Mouse (Mus musculus): ENCODE data around the gene Slc38a6. TPM values are rescaled to one million over a fixed set of nuclear protein-coding genes. Genes with fewer than 3 reads are reported as not detected.

Slc38a6 gene
- polyA plus RNA-seq, 1 experiment from 2014 or later, result 2.8 TPM

DNA sequence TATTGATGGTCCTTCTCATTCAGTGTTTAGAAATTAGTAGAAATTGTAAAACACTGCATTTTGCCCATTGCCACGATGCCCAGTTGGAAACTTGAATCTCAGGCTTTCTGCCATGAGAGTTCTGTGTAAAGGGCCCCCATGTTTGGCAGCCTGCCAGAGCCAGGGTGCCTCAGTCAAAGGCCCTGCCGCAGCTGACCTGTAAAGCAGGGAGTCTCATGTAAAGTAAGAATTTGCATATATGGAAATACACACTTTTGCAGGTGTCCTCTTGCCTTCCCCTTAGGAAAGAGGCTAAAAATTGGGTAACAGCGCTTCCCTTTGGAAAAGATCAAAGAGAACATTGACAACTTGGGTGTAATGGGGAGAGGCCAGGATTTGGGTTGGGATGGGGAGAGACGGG is 67.9 kb downstream of the Slc38a6 start:
- no peak for DNase-seq (ENCODE audit: low spot score)
- Histone ChIP-seq H3K9me3 (ENCODE audit: control insufficient read depth, low read length) (no peaks in the 10 kb centered on the region), H3K36me3 (ENCODE audit: control insufficient read depth, insufficient read depth, low read length) (no peaks in the 10 kb centered on the region), H3K4me3 (ENCODE audit: low read depth, low read length) (no peak overlapping the region), H3K4me1 (replicated peaks; ENCODE audit: control insufficient read depth, insufficient read depth) (no peaks in the 10 kb centered on the region), H3K4me2 (replicated peaks; ENCODE audit: low read depth) (no peak overlapping the region), H3K27ac (replicated peaks) (no peak overlapping the region), H3K9ac (ENCODE audit: low read length) (no peak overlapping the region), H3K27me3 (ENCODE audit: control insufficient read depth, insufficient read depth, low read length) (no peaks in the 10 kb centered on the region)
- no peak for TF ChIP-seq CTCF (IDR thresholded peaks at IDR 0.05; ENCODE audit: low read depth)
- TF ChIP-seq EP300 (optimal IDR thresholded peaks at IDR 0.05), result no peak
- ATAC-seq (ENCODE audit: low FRiP score, low TSS enrichment), result no peak
- 63% methylated on average over 4 of the region's 4 CpGs for WGBS

DNA sequence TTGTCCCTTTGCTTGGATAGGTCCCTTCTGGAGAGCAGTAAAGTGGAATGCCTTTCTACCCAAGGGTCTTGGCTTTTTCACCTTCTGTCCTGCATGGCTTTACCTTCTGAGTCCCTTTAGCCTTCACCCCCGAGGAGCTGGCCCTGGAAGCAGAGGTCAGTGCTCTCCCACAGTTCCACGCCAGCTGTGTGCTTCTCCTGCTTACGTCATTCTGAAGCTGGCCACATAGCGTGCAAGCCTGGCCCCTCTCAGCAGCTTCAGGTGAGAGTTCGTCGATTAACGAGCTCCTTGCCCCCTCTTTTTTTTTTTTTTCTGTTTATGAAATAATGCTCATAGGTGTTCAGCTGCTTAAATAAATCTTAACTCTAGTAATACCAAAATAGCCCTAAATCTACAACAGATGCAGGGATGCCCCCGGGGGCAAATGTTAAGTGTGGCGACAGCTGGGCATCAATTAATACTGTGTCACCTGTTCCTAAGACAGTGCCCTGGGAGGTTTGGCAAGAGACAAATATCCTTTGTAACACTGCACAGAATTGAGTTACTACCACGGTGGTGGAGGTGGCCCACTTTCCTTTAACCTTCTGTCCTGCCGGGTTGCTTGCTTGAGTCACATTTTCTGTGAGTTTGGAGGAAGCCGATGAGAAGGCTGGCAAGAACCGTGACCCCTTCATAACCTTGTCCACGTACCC is 68.7 kb downstream of the Slc38a6 start:
- Histone ChIP-seq H3K36me3 (ENCODE audit: control insufficient read depth, insufficient read depth, low read length) (no peaks in the 10 kb centered on the region), H3K27ac (replicated peaks) (no peak overlapping the region), H3K27me3 (ENCODE audit: control insufficient read depth, insufficient read depth, low read length) (no peaks in the 10 kb centered on the region), H3K4me3 (ENCODE audit: low read depth, low read length) (no peak overlapping the region), H3K9ac (ENCODE audit: low read length) (no peak overlapping the region), H3K4me1 (replicated peaks; ENCODE audit: control insufficient read depth, insufficient read depth) (no peaks in the 10 kb centered on the region), H3K4me2 (replicated peaks; ENCODE audit: low read depth) (no peak overlapping the region), H3K9me3 (ENCODE audit: control insufficient read depth, low read length) (no peaks in the 10 kb centered on the region)
- ATAC-seq (ENCODE audit: low FRiP score, low TSS enrichment) (no peak), DNase-seq (ENCODE audit: low spot score) (no peak)
- TF ChIP-seq EP300 (optimal IDR thresholded peaks at IDR 0.05) (no peak), CTCF (IDR thresholded peaks at IDR 0.05; ENCODE audit: low read depth) (no peak)
- WGBS, result 75% methylated on average over 14 of the region's 14 CpGs

DNA sequence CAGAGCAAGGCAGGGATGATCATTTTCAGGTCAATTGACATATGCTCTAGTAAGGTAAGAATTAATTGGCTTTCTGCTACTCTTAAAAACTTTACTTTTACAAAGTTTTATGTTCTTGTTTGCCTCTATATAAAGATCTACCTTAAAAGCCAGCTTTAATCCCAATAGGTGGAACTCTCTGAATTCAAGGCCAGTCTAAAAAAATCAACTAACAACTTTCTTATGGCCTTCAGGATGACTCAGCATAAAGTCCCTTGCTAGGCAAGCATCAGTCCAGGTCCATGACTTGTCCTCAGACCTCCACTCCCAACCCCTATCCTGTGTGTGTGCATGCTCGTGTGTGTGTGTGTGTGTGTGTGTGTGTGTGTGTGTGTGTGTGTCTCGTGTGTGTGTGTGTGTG is 70.1 kb downstream of the Slc38a6 start:
- ATAC-seq (ENCODE audit: low FRiP score, low TSS enrichment) (no peak), DNase-seq (ENCODE audit: low spot score) (no peak)
- H3K9me3 ChIP-seq (ENCODE audit: control insufficient read depth, low read length), result no peaks in the 10 kb centered on the region
- H3K4me2 ChIP-seq (replicated peaks; ENCODE audit: low read depth), result no peak overlapping the region
- H3K4me3 ChIP-seq (ENCODE audit: low read depth, low read length), result no peak overlapping the region
- no peak overlapping the region for H3K27ac ChIP-seq (replicated peaks)
- 94% methylated on average over 1 of the region's 2 CpGs for WGBS
- no peaks in the 10 kb centered on the region for H3K27me3 ChIP-seq (ENCODE audit: control insufficient read depth, insufficient read depth, low read length)
- no peak overlapping the region for H3K9ac ChIP-seq (ENCODE audit: low read length)
- no peaks in the 10 kb centered on the region for H3K4me1 ChIP-seq (replicated peaks; ENCODE audit: control insufficient read depth, insufficient read depth)
- TF ChIP-seq CTCF (IDR thresholded peaks at IDR 0.05; ENCODE audit: low read depth) (no peak), EP300 (optimal IDR thresholded peaks at IDR 0.05) (no peak)
- no peaks in the 10 kb centered on the region for H3K36me3 ChIP-seq (ENCODE audit: control insufficient read depth, insufficient read depth, low read length)

DNA sequence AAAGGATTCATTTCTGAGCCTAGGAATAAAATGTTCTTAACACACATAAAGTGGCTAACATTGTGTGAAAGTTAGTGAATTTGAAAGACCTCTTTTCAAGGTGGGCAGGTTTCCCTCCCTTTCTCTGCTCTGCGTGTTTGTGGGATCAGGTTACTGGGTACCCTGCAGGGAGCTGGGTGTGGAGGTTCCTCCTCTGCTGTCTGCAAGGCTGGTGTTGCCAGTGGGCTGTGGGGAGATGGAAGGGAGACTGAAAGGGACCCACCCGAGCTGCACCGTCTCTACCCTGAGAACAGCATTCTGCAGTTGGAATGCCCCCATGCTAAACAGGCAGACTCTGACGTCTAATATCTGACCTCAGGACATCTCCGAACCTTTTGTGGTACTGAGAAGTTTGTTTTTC is 70.7 kb downstream of the Slc38a6 start:
- H3K36me3 ChIP-seq (ENCODE audit: control insufficient read depth, insufficient read depth, low read length), result no peaks in the 10 kb centered on the region
- H3K9ac ChIP-seq (ENCODE audit: low read length), result no peak overlapping the region
- no peak for TF ChIP-seq CTCF (IDR thresholded peaks at IDR 0.05; ENCODE audit: low read depth)
- TF ChIP-seq EP300 (optimal IDR thresholded peaks at IDR 0.05), result no peak
- no peak for DNase-seq (ENCODE audit: low spot score)
- no peaks in the 10 kb centered on the region for H3K4me1 ChIP-seq (replicated peaks; ENCODE audit: control insufficient read depth, insufficient read depth)
- H3K4me3 ChIP-seq (ENCODE audit: low read depth, low read length), result no peak overlapping the region
- H3K27me3 ChIP-seq (ENCODE audit: control insufficient read depth, insufficient read depth, low read length), result no peaks in the 10 kb centered on the region
- ATAC-seq (ENCODE audit: low FRiP score, low TSS enrichment), result no peak
- no peak overlapping the region for H3K4me2 ChIP-seq (replicated peaks; ENCODE audit: low read depth)
- H3K9me3 ChIP-seq (ENCODE audit: control insufficient read depth, low read length), result no peaks in the 10 kb centered on the region
- H3K27ac ChIP-seq (replicated peaks), result no peak overlapping the region
- WGBS, result 65% methylated on average over 5 of the region's 5 CpGs

DNA sequence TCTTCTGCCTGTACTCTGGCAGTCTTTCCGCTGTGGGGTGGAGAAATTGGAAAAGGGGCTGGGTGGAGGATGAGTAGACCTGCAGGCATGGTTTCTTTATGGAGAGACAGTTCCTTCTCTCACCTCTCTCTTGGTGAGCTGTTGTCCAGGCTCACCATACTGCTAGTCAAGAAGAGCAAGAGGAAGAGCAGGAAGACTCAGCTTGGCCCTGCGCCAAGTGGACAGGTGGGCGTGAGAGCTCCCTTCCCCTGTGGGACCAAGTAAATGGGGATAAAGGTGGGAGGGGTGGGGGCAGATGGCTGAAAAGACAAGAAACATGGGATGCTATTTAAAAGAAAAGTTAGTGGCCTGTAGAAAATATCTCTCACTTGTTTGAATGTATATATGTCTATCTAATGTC is 71.2 kb downstream of the Slc38a6 start:
- no peak overlapping the region for H3K4me2 ChIP-seq (replicated peaks; ENCODE audit: low read depth)
- no peaks in the 10 kb centered on the region for H3K36me3 ChIP-seq (ENCODE audit: control insufficient read depth, insufficient read depth, low read length)
- H3K27me3 ChIP-seq (ENCODE audit: control insufficient read depth, insufficient read depth, low read length), result no peaks in the 10 kb centered on the region
- 91% methylated on average over 3 of the region's 3 CpGs for WGBS
- no peaks in the 10 kb centered on the region for H3K4me1 ChIP-seq (replicated peaks; ENCODE audit: control insufficient read depth, insufficient read depth)
- H3K9ac ChIP-seq (ENCODE audit: low read length), result no peak overlapping the region
- H3K4me3 ChIP-seq (ENCODE audit: low read depth, low read length), result no peak overlapping the region
- ATAC-seq (ENCODE audit: low FRiP score, low TSS enrichment), result no peak
- no peak overlapping the region for H3K27ac ChIP-seq (replicated peaks)
- no peaks in the 10 kb centered on the region for H3K9me3 ChIP-seq (ENCODE audit: control insufficient read depth, low read length)
- DNase-seq (ENCODE audit: low spot score), result no peak
- TF ChIP-seq CTCF (IDR thresholded peaks at IDR 0.05; ENCODE audit: low read depth) (no peak), EP300 (optimal IDR thresholded peaks at IDR 0.05) (no peak)

DNA sequence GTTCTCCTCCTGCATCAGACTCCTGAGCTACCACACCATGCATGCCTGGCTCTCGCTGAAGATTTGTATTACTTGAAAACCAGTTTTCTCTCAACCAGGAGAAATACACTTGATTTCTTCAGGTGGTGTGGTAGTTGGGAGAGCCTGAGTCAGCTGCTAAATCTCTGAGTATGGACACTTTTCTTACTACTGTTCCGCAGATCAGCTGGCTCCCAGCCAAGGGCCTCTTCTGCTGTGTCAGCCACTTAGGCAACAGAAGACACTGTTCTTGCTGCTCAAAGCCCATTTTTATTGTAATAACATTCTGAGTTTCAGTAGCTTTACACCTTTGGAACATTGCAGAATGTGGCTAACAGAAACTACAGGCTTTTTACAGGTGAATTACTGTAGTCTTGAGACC is 72.1 kb downstream of the Slc38a6 start:
- DNase-seq (ENCODE audit: low spot score) (no peak), ATAC-seq (ENCODE audit: low FRiP score, low TSS enrichment) (no peak)
- no peaks in the 10 kb centered on the region for H3K27me3 ChIP-seq (ENCODE audit: control insufficient read depth, insufficient read depth, low read length)
- no peaks in the 10 kb centered on the region for H3K4me1 ChIP-seq (replicated peaks; ENCODE audit: control insufficient read depth, insufficient read depth)
- TF ChIP-seq CTCF (IDR thresholded peaks at IDR 0.05; ENCODE audit: low read depth) (no peak), EP300 (optimal IDR thresholded peaks at IDR 0.05) (no peak)
- no peak overlapping the region for H3K4me2 ChIP-seq (replicated peaks; ENCODE audit: low read depth)
- H3K36me3 ChIP-seq (ENCODE audit: control insufficient read depth, insufficient read depth, low read length), result no peaks in the 10 kb centered on the region
- no peak overlapping the region for H3K27ac ChIP-seq (replicated peaks)
- WGBS, result 66% methylated on average over 2 of the region's 2 CpGs
- H3K9me3 ChIP-seq (ENCODE audit: control insufficient read depth, low read length), result no peaks in the 10 kb centered on the region
- no peak overlapping the region for H3K9ac ChIP-seq (ENCODE audit: low read length)
- H3K4me3 ChIP-seq (ENCODE audit: low read depth, low read length), result no peak overlapping the region

Measured in stomach, postnatal 0 days (tissue).